Mouse (Mus musculus) CH12.LX (cell line): Measurements from ENCODE around the gene Atg4b. TPM values are rescaled to one million over a fixed set of nuclear protein-coding genes. Genes with fewer than 3 reads are reported as not detected.

Experiments
- DNase-seq: peaks from one replicate; pipeline ENCODE4 v3.0.0-alpha.2; 2013; ENCODE audit errors: extremely low read depth
- H3K27ac ChIP-seq: 2 replicates; pipeline ENCODE4 v1.5.1; 2012; ENCODE audit warnings: low read depth, mild to moderate bottlenecking, control low read depth, moderate library complexity; ENCODE audit not compliant: insufficient read depth
- H3K27me3 ChIP-seq: replicated peaks from 2 replicates; pipeline ENCODE3; 2012; ENCODE audit warnings: inconsistent platforms
- H3K36me3 ChIP-seq, 2 experiments: replicated peaks in 1 of 2; 2 replicates each; pipeline versions ENCODE3 to v1.6.1; 2012; ENCODE audit warnings: inconsistent platforms in 1 of 2, low read length in 1 of 2, mild to moderate bottlenecking in 1 of 2, mixed read lengths in 1 of 2, moderate library complexity in 1 of 2; ENCODE audit not compliant: control insufficient read depth in 1 of 2, insufficient read depth in 1 of 2
- H3K4me1 ChIP-seq, 2 experiments: 2 replicates each; pipeline ENCODE4 v1.6.1; 2012; ENCODE audit warnings: inconsistent platforms in 1 of 2, moderate library complexity in 1 of 2; ENCODE audit not compliant: insufficient read depth in 2 of 2, control insufficient read depth in 1 of 2
- H3K4me2 ChIP-seq: 2 replicates; pipeline ENCODE4 v1.6.1; 2012; ENCODE audit warnings: low read depth, mild to moderate bottlenecking, control low read depth; ENCODE audit not compliant: poor library complexity, insufficient read depth, severe bottlenecking
- H3K4me3 ChIP-seq, 3 experiments: fragments of 150-350 bp in 1 of 3; sonication (generic) in 1 of 3; replicated peaks in 1 of 3; 2 replicates each; pipeline versions ENCODE3 to v1.5.1; 2011 to 2012; ENCODE audit warnings: low read depth in 2 of 3, low read length in 2 of 3, mild to moderate bottlenecking in 2 of 3, moderate library complexity in 2 of 3, control low read depth in 1 of 3, improper control_type of control experiment in 1 of 3, inconsistent platforms in 1 of 3, mixed read lengths in 1 of 3; ENCODE audit not compliant: poor library complexity in 1 of 3
- H3K79me2 ChIP-seq: replicated peaks from 2 replicates; pipeline ENCODE4 v1.6.1; 2012; ENCODE audit warnings: mild to moderate bottlenecking, moderate library complexity; ENCODE audit not compliant: control insufficient read depth, poor library complexity, insufficient read depth, severe bottlenecking; ENCODE audit errors: extremely low read depth
- H3K9ac ChIP-seq: 2 replicates; pipeline ENCODE4 v1.6.1; 2012; ENCODE audit warnings: low read depth, mild to moderate bottlenecking, control low read depth, moderate library complexity; ENCODE audit not compliant: insufficient read depth
- H3K9me3 ChIP-seq: replicated peaks from 2 replicates; pipeline ENCODE3; 2012; ENCODE audit warnings: low read length, inconsistent platforms, mixed read lengths
- E2F4 ChIP-seq: IDR thresholded peaks from 2 replicates; pipeline ENCODE4 v1.6.1; 2011; ENCODE audit warnings: low read depth, low read length, improper control_type of control experiment; ENCODE audit not compliant: insufficient replicate concordance
- ELF1 ChIP-seq: IDR thresholded peaks from 2 replicates; pipeline ENCODE4 v1.6.1; 2014; ENCODE audit warnings: low read depth, mild to moderate bottlenecking, inconsistent platforms, low read length, improper control_type of control experiment
- ETS1 ChIP-seq: conservative IDR thresholded peaks from 2 replicates; pipeline ENCODE4 v1.6.1; 2012; ENCODE audit warnings: low read depth, mild to moderate bottlenecking, inconsistent platforms, low read length, improper control_type of control experiment, moderate library complexity
- IRF4 ChIP-seq: IDR thresholded peaks from 2 replicates; pipeline ENCODE4 v1.6.1; 2014; ENCODE audit warnings: low read depth, mild to moderate bottlenecking, inconsistent platforms, low read length, improper control_type of control experiment
- JUND ChIP-seq: conservative IDR thresholded peaks from 2 replicates; pipeline ENCODE4 v1.6.1; 2011; ENCODE audit warnings: low read depth, low read length, improper control_type of control experiment
- KAT2A ChIP-seq: IDR thresholded peaks from 2 replicates; pipeline ENCODE4 v1.6.1; 2012; ENCODE audit warnings: low read length, improper control_type of control experiment, inconsistent platforms; ENCODE audit not compliant: insufficient replicate concordance
- MAFK ChIP-seq: IDR thresholded peaks from 2 replicates; pipeline ENCODE4 v1.6.1; 2011; ENCODE audit warnings: low read length, improper control_type of control experiment; ENCODE audit not compliant: insufficient replicate concordance
- MAX ChIP-seq: IDR thresholded peaks from 2 replicates; pipeline ENCODE4 v1.6.1; 2011; ENCODE audit warnings: low read length, improper control_type of control experiment
- MEF2A ChIP-seq: IDR thresholded peaks from 2 replicates; pipeline ENCODE4 v1.6.1; 2014; ENCODE audit warnings: low read depth, mild to moderate bottlenecking, inconsistent platforms, low read length, improper control_type of control experiment, borderline replicate concordance
- MXI1 ChIP-seq: IDR thresholded peaks from 2 replicates; pipeline ENCODE4 v1.6.1; 2011; ENCODE audit warnings: mild to moderate bottlenecking, low read depth, low read length, improper control_type of control experiment
- MYC ChIP-seq: IDR thresholded peaks from 2 replicates; pipeline ENCODE4 v1.6.1; 2011; ENCODE audit warnings: low read depth, mild to moderate bottlenecking, improper control_type of control experiment, low read length
- PAX5 ChIP-seq: IDR thresholded peaks from 2 replicates; pipeline ENCODE4 v1.6.1; 2012; ENCODE audit warnings: low read length, inconsistent platforms, mixed read lengths
- POLR2AphosphoS2 ChIP-seq: IDR thresholded peaks from 2 replicates; pipeline ENCODE4 v1.6.1; 2011; ENCODE audit warnings: low read depth, low read length, improper control_type of control experiment
- RAD21 ChIP-seq: IDR thresholded peaks from 2 replicates; pipeline ENCODE4 v1.6.1; 2011; ENCODE audit warnings: low read depth, mild to moderate bottlenecking, low read length, improper control_type of control experiment, moderate library complexity
- TCF12 ChIP-seq: IDR thresholded peaks from 2 replicates; pipeline ENCODE4 v1.6.1; 2014; ENCODE audit warnings: low read depth, mild to moderate bottlenecking, inconsistent platforms, low read length, improper control_type of control experiment
- UBTF ChIP-seq: IDR thresholded peaks from 2 replicates; pipeline ENCODE4 v1.6.1; 2012; ENCODE audit warnings: low read depth, mild to moderate bottlenecking, inconsistent platforms, low read length, improper control_type of control experiment, moderate library complexity
- USF1 ChIP-seq: IDR thresholded peaks from 2 replicates; pipeline ENCODE4 v1.6.1; 2014; ENCODE audit warnings: low read depth, mild to moderate bottlenecking, inconsistent platforms, low read length, improper control_type of control experiment
- ZC3H11A ChIP-seq: IDR thresholded peaks from 2 replicates; pipeline ENCODE4 v1.6.1; 2012; ENCODE audit warnings: low read depth, mild to moderate bottlenecking, inconsistent platforms, low read length, improper control_type of control experiment
- ZKSCAN1 ChIP-seq: IDR thresholded peaks from 2 replicates; pipeline ENCODE4 v1.6.1; 2012; ENCODE audit warnings: low read depth, inconsistent platforms, low read length, improper control_type of control experiment, borderline replicate concordance
- dilution Hi-C: fragments of 300-500 bp; cut with MboI; formaldehyde crosslinking; loops from 2 replicates; pipeline ENCODE4 v1.14.3; 2020; ENCODE audit warnings: low sequenced_read_pairs; ENCODE audit not compliant: extremely low pct_unique_long_range_greater_than_20kb, extremely low pct_ligation_motif_present
- in situ Hi-C: fragments of 300-500 bp; cut with MboI; formaldehyde crosslinking; loops from 3 replicates; pipeline ENCODE4 v1.14.3; 2019; ENCODE audit warnings: low sequenced_read_pairs, low pct_ligation_motif_present, low pct_unique_long_range_greater_than_20kb, mixed read lengths
- polyA plus RNA-seq: library from polyadenylated mRNA; unstranded; fragments of >175 nt; gene quantifications from 2 replicates; pipeline ENCODE4 v1.2.1, GENCODE M21; 2012; ENCODE audit warnings: low read depth; ENCODE audit not compliant: insufficient read length
- total RNA-seq, 2 experiments: library from RNA; depleted of rRNA; stranded (reverse); fragments of 300-350 nt in 1 of 2; fragments of >200 nt in 1 of 2; gene quantifications; 2 replicates each; pipeline ENCODE4 v1.2.3; 2012 to 2014

Gene Atg4b
- total and polyA plus RNA-seq, 3 experiments = 20.1 to 55.1 (median 21.4) TPM

GRCm38 (mm10) chr1:93810011-93810410 is 58.7 kb downstream of the Atg4b start:
- dilution Hi-C loops = no loop called here
- TF ChIP-seq PAX5 (no peak), USF1 (no peak), JUND (no peak), RAD21 (no peak), ZKSCAN1 (no peak)
- DNase-seq = no peak
- Histone ChIP-seq H3K9ac (no peak overlapping the region), H3K4me2 (no peak overlapping the region), H3K36me3 (peaks cover 64 to 88% of the 10 kb centered on the region in 2 experiments), H3K4me1 (peaks cover 8 to 15% of the 10 kb centered on the region in 2 experiments; a peak in 3 of 4 replicates), H3K27ac (no peak overlapping the region), H3K4me3 (no peak overlapping the region), H3K27me3 (no peaks in the 10 kb centered on the region), H3K9me3 (no peaks in the 10 kb centered on the region), H3K79me2 (peaks cover under 1% of the 10 kb centered on the region; the same call in 1 of the 2 replicates)
- in situ Hi-C loops = loop anchor here (10.0 kb wide), 1 partner anchor 235 kb away; no protein-coding TSS in a partner anchor

DNA sequence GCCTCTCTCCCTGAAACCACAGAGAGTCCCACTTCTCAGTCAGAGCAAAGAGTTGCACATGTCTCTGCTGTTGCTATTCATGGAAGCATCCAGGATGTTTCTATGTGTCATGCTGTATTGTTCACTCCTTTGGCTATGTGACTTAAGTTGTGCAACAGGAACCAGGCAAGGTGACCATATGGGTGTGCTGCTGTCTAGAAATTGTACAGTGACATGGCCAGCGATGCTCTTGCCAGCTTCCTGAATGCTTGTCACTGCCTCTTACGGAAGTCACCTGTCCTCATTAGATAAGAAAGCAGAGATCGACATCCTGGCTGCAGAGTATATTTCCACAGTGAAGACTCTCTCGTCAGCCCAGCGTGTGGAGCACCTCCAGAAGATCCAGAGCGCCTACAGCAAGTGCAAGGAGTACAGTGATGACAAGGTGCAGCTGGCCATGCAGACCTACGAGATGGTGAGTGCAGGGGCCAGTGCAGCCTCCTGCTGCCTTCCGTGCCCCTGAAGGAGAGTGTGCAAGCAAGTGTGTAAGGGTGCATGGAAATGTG is 60.3 kb downstream of the Atg4b start:
- Histone ChIP-seq H3K9ac (no peak overlapping the region), H3K9me3 (no peaks in the 10 kb centered on the region), H3K27me3 (no peaks in the 10 kb centered on the region), H3K36me3 (peaks cover 74 to 89% of the 10 kb centered on the region in 2 experiments), H3K79me2 (no peaks in the 10 kb centered on the region), H3K27ac (no peak overlapping the region)
- in situ Hi-C loops = loop anchor here (10.0 kb wide), 1 partner anchor 233 kb away; no protein-coding TSS in a partner anchor
- TF ChIP-seq ZC3H11A (no peak), ETS1 (no peak), PAX5 (no peak), MAX (no peak), MYC (no peak), KAT2A (no peak), TCF12 (no peak), MAFK (no peak), MEF2A (no peak), IRF4 (no peak), POLR2AphosphoS2 (no peak), MXI1 (no peak), E2F4 (no peak), ELF1 (no peak), UBTF (no peak)
- TF ChIP-seq, all 38 proteins: peak for 0
- DNase-seq = no peak
- H3K4me3 ChIP-seq = no peak overlapping the region
- dilution Hi-C loops = no loop called here
- no peaks in the 10 kb centered on the region for H3K4me1 ChIP-seq
- no peak overlapping the region for H3K4me2 ChIP-seq
